Mouse (Mus musculus): ENCODE measurements around the gene Rsph9.

- TF ChIP-seq CTCF (IDR thresholded peaks at IDR 0.05 in 2 of 3, conservative IDR thresholded peaks at IDR 0.05 in 1 of 3; ENCODE audit: control insufficient read depth in 1 of 3, insufficient read depth in 1 of 3, low read depth in 2 of 3, low read length in 3 of 3, poor library complexity in 1 of 3, severe bottlenecking in 1 of 3) (no peak), JUND (IDR thresholded peaks at IDR 0.05; ENCODE audit: low read depth, low read length) (no peak), E2F4 (IDR thresholded peaks at IDR 0.05; ENCODE audit: borderline replicate concordance, low read depth, low read length) (no peak), EP300 (IDR thresholded peaks at IDR 0.05; ENCODE audit: low read depth in 1 of 2, low read length in 2 of 2) (no peak), POLR2A (IDR thresholded peaks at IDR 0.05; ENCODE audit: control insufficient read depth in 1 of 2, insufficient read depth in 1 of 2, low read depth in 1 of 2, low read length in 2 of 2, poor library complexity in 1 of 2) (no peak), TAL1 (IDR thresholded peaks at IDR 0.05; ENCODE audit: low read length) (no peak), TCF12 (IDR thresholded peaks at IDR 0.05; ENCODE audit: low read depth, low read length) (no peak), ZNF384 (IDR thresholded peaks at IDR 0.05; ENCODE audit: low read depth, low read length) (no peak), GABPA (IDR thresholded peaks at IDR 0.05; ENCODE audit: low read depth, low read length) (no peak), ETS1 (IDR thresholded peaks at IDR 0.05; ENCODE audit: low read depth, low read length) (no peak), ELF1 (IDR thresholded peaks at IDR 0.05; ENCODE audit: low read depth, low read length) (no peak), USF1 (IDR thresholded peaks at IDR 0.05; ENCODE audit: low read depth, low read length) (no peak), HCFC1 (IDR thresholded peaks at IDR 0.05; ENCODE audit: low read depth, low read length) (no peak)
These were observed 44.8 kb upstream of the Rsph9 start for GRCm38 (mm10) chr17:46188829-46189228.
